Mouse (Mus musculus) kidney, embryonic 14.5 days (tissue): ENCODE measurements around the gene Il17rc. TPM values are rescaled to one million over a fixed set of nuclear protein-coding genes. Genes with fewer than 3 reads are reported as not detected.

Source experiments
- ATAC-seq: fragments of 200-750 bp; cut with Nextera tagmentation; 2 replicates; pipeline ENCODE4 v1.8.0; 2017; ENCODE audit warnings: moderate number of reproducible peaks, mild to moderate bottlenecking, moderate TSS enrichment, moderate library complexity; ENCODE audit not compliant: low FRiP score, low TSS enrichment
- H3K27ac ChIP-seq: fragments of 300-500 bp; sonication (generic); 2 replicates; pipeline ENCODE4 v1.5.1; 2014; ENCODE audit warnings: low read depth, mild to moderate bottlenecking, low read length, moderate library complexity, mixed read lengths
- H3K27me3 ChIP-seq: fragments of 300-500 bp; sonication (generic); 2 replicates; pipeline ENCODE4 v1.6.1; 2014; ENCODE audit warnings: mild to moderate bottlenecking, low read length; ENCODE audit not compliant: control insufficient read depth, insufficient read depth
- H3K36me3 ChIP-seq: fragments of 300-500 bp; sonication (generic); 2 replicates; pipeline ENCODE4 v1.6.1; 2014; ENCODE audit warnings: low read length, mixed read lengths; ENCODE audit not compliant: control insufficient read depth, insufficient read depth
- H3K4me1 ChIP-seq: fragments of 300-500 bp; sonication (generic); 2 replicates; pipeline ENCODE4 v1.6.1; 2014; ENCODE audit warnings: low read length, mixed read lengths; ENCODE audit not compliant: control insufficient read depth, insufficient read depth
- H3K4me2 ChIP-seq: fragments of 300-500 bp; sonication (generic); replicated peaks from 2 replicates; pipeline ENCODE4 v1.6.1; 2014; ENCODE audit warnings: low read depth, mild to moderate bottlenecking, low read length
- H3K4me3 ChIP-seq: fragments of 300-500 bp; sonication (generic); 2 replicates; pipeline ENCODE4 v1.5.1; 2014; ENCODE audit warnings: mild to moderate bottlenecking, low read length
- H3K9ac ChIP-seq: fragments of 300-500 bp; sonication (generic); 2 replicates; pipeline ENCODE4 v1.6.1; 2014; ENCODE audit warnings: low read depth, mild to moderate bottlenecking, low read length, moderate library complexity
- H3K9me3 ChIP-seq: fragments of 300-500 bp; sonication (generic); 2 replicates; pipeline ENCODE4 v1.6.1; 2016; ENCODE audit warnings: low read length; ENCODE audit not compliant: control insufficient read depth
- WGBS: fragments of 180-500 bp; shearing (Covaris S2); extraction: QIAGEN DNeasy Blood & Tissue Kit; methylation state at CpG from one replicate; pipeline ENCODE4 v1.1.7; 2014; 5-methylcytosine and 5-hydroxymethylcytosine counted together
- polyA plus RNA-seq: library from polyadenylated mRNA; unstranded; fragments of >200 nt; fragmentation: Nextera tagmentation; extraction: Ambion mirVana; gene quantifications from 2 replicates; pipeline ENCODE4 v1.2.1, GENCODE M21; 2014

Gene Il17rc
- polyA plus RNA-seq, 1 experiment from 2014 or later = 9.5 TPM

GRCm38 (mm10) chr6:113464040-113464439 lies 7.2 kb upstream of the Il17rc start:
- H3K4me3 ChIP-seq = no peak overlapping the region
- H3K27me3 ChIP-seq = no peaks in the 10 kb centered on the region
- H3K9me3 ChIP-seq = no peaks in the 10 kb centered on the region
- no peak overlapping the region for H3K9ac ChIP-seq
- H3K36me3 ChIP-seq = no peaks in the 10 kb centered on the region
- ATAC-seq = no peak
- H3K27ac ChIP-seq = no peak overlapping the region
- H3K4me2 ChIP-seq = no peak overlapping the region
- 77% methylated on average over 7 of the region's 7 CpGs for WGBS
- H3K4me1 ChIP-seq = 0 out of 2 replicates have a peak, but pooled peaks cover 3% of the 10 kb centered on the region

GRCm38 (mm10) chr6:113465602-113466001 lies 5.6 kb upstream of the Il17rc start:
- Histone ChIP-seq H3K27me3 (peaks cover 8% of the 10 kb centered on the region; the same call in 1 of the 2 replicates), H3K27ac (no peak overlapping the region), H3K9me3 (no peaks in the 10 kb centered on the region), H3K4me1 (peaks cover 9% of the 10 kb centered on the region; the same call in 1 of the 2 replicates), H3K4me2 (no peak overlapping the region), H3K4me3 (no peak overlapping the region), H3K36me3 (no peaks in the 10 kb centered on the region), H3K9ac (no peak overlapping the region)
- ATAC-seq = peak; percentile 55
- WGBS = 31% methylated on average over 5 of the region's 5 CpGs

DNA sequence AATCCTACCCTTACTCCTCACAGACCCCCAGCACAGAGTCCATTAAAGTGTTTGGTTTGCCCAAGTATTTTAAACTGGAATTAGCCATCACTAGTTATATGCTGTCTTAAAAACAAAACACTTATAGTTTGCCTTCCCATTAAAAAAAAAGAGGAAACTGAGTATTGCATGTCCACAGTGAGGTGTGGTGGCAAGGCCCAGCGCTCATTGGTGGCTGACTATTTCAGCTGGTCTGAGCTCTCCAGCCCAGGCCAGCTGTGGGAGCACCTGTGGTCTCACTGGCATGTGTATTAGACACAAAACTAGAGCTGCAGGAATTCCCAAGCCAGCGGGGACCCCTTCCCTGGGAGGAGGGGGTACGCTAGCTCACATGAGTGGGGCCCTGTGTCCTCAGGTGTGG lies 2.7 kb upstream of the Il17rc start:
- Histone ChIP-seq H3K4me1 (peaks cover 20% of the 10 kb centered on the region; the same call in 1 of the 2 replicates), H3K4me3 (no peak overlapping the region), H3K4me2 (no peak overlapping the region), H3K9ac (no peak overlapping the region), H3K27me3 (peaks cover 8% of the 10 kb centered on the region; the same call in 1 of the 2 replicates), H3K27ac (no peak overlapping the region), H3K36me3 (no peaks in the 10 kb centered on the region), H3K9me3 (no peaks in the 10 kb centered on the region)
- ATAC-seq = no peak
- 75% methylated on average over 3 of the region's 3 CpGs for WGBS

DNA sequence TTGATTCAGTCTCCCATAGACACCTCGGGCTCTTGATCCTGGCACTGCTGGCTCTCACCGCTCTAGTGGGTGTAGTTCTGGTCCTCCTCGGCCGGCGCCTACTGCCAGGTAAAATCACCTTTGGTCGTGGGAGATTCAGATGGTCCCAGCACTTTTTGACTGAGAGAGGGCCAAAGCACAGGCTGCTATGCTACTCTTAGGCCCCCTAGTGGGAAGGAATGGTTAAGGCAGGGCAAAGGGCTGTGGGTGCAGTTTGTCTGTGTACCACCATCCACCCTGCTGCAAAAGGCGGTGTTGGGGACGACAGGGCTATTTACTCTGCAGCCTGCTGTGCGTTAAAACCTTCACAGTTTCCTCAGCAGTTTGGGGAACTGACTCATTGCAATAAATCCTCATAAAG lies 2.2 kb upstream of the Il17rc start:
- Histone ChIP-seq H3K27ac (no peak overlapping the region), H3K27me3 (peaks cover 8% of the 10 kb centered on the region; the same call in 1 of the 2 replicates), H3K36me3 (no peaks in the 10 kb centered on the region), H3K9ac (peak overlapping the region; percentile 28; the same call in 1 of the 2 replicates), H3K4me1 (peaks cover 20% of the 10 kb centered on the region; the same call in 1 of the 2 replicates), H3K4me2 (peak overlapping the region; percentile 67), H3K4me3 (peak overlapping the region; percentile 36), H3K9me3 (no peaks in the 10 kb centered on the region)
- 7% methylated on average over 9 of the region's 9 CpGs for WGBS
- ATAC-seq = peak; percentile 68

GRCm38 (mm10) chr6:113469432-113469831 lies 1.8 kb upstream of the Il17rc start:
- 1% methylated on average over 31 of the region's 31 CpGs for WGBS
- Histone ChIP-seq H3K9ac (peak overlapping the region; percentile 36; the same call in 1 of the 2 replicates), H3K4me1 (peaks cover 20% of the 10 kb centered on the region; the same call in 1 of the 2 replicates), H3K36me3 (no peaks in the 10 kb centered on the region), H3K27me3 (peaks cover 8% of the 10 kb centered on the region; the same call in 1 of the 2 replicates), H3K4me3 (peak overlapping the region; percentile 36), H3K27ac (no peak overlapping the region), H3K4me2 (peak overlapping the region; percentile 67), H3K9me3 (no peaks in the 10 kb centered on the region)
- peak; percentile 63 for ATAC-seq

- WGBS = 63% methylated on average over 10 of the region's 10 CpGs
- no peaks in the 10 kb centered on the region for H3K36me3 ChIP-seq
- peaks cover 20% of the 10 kb centered on the region; the same call in 1 of the 2 replicates for H3K4me1 ChIP-seq
- no peak overlapping the region for H3K9ac ChIP-seq
- ATAC-seq = no peak
- H3K4me2 ChIP-seq = no peak overlapping the region
- no peak overlapping the region for H3K27ac ChIP-seq
- no peaks in the 10 kb centered on the region for H3K9me3 ChIP-seq
- peaks cover 8% of the 10 kb centered on the region; the same call in 1 of the 2 replicates for H3K27me3 ChIP-seq
- no peak overlapping the region for H3K4me3 ChIP-seq
These were observed 834 bp downstream of the Il17rc start for GRCm38 (mm10) chr6:113472061-113472460.

DNA sequence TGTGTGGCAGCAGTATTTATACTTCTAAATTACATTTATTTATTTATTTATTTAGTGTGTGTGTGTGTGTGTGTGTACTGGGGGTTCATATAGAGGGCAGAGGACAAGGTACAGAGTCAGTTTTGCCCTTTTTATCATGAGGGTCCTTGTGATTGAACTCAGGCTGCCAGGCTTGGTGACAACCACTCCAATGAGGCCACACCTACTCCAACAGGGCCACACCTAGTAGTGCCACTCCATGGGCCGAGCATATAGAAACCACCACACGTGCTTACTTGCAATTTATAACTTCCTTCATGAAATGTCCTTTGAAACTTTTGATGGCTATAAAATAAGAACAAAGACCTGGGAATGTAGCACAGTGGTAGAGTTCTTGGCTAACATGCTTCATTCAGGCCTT lies 2.0 kb downstream of the Il17rc start:
- no peak overlapping the region for H3K4me3 ChIP-seq
- H3K36me3 ChIP-seq = no peaks in the 10 kb centered on the region
- peaks cover 20% of the 10 kb centered on the region; the same call in 1 of the 2 replicates for H3K4me1 ChIP-seq
- no peak overlapping the region for H3K9ac ChIP-seq
- H3K27me3 ChIP-seq = peaks cover 8% of the 10 kb centered on the region; the same call in 1 of the 2 replicates
- no peak overlapping the region for H3K27ac ChIP-seq
- no peak for ATAC-seq
- H3K4me2 ChIP-seq = no peak overlapping the region
- no peaks in the 10 kb centered on the region for H3K9me3 ChIP-seq
- 75% methylated on average over 2 of the region's 2 CpGs for WGBS

GRCm38 (mm10) chr6:113473715-113474114 lies 2.5 kb downstream of the Il17rc start:
- Histone ChIP-seq H3K4me3 (no peak overlapping the region), H3K27me3 (peaks cover 8% of the 10 kb centered on the region; the same call in 1 of the 2 replicates), H3K4me1 (peaks cover 19% of the 10 kb centered on the region; the same call in 1 of the 2 replicates), H3K27ac (no peak overlapping the region), H3K9ac (no peak overlapping the region), H3K36me3 (no peaks in the 10 kb centered on the region), H3K4me2 (no peak overlapping the region), H3K9me3 (no peaks in the 10 kb centered on the region)
- WGBS = 87% methylated on average over 6 of the region's 6 CpGs
- ATAC-seq = no peak

- Histone ChIP-seq H3K4me1 (no peaks in the 10 kb centered on the region; the same call in 1 of the 2 replicates), H3K36me3 (no peaks in the 10 kb centered on the region), H3K4me3 (no peak overlapping the region), H3K9ac (no peak overlapping the region), H3K9me3 (no peaks in the 10 kb centered on the region), H3K4me2 (no peak overlapping the region), H3K27me3 (peaks cover 9% of the 10 kb centered on the region; the same call in 1 of the 2 replicates), H3K27ac (no peak overlapping the region)
- WGBS = 32% methylated on average over 7 of the region's 7 CpGs
- ATAC-seq = no peak
These were observed 6.1 kb downstream of the Il17rc start for GRCm38 (mm10) chr6:113477353-113477752.
